ENCODE assay signal across 8 mouse cellular contexts in genomic region chr5:76589311-76589710, GRCm38 (mm10). TPM values are rescaled to one million over a fixed set of nuclear protein-coding genes. Genes with fewer than 3 reads are reported as not detected.
DNase-seq lines count a peak whose midpoint lies in the region; ATAC-seq and TF ChIP-seq lines count a peak whose summit lies in the region.

No protein-coding gene starts in this region.

- ATAC-seq in hindbrain, embryonic 13.5 days (ENCODE audit: low FRiP score) = no peak

- peak overlapping the region; percentile 82 for H3K4me3 ChIP-seq in heart, adult 2 months
- peak overlapping the region; percentile 92 for H3K4me3 ChIP-seq in hindbrain, embryonic 13.5 days
- peak overlapping the region; percentile 78 for H3K4me3 ChIP-seq in macrophage (ENCODE audit: inconsistent target)

- H3K4me1 ChIP-seq in heart, adult 2 months (ENCODE audit: control insufficient read depth, insufficient read depth, low read length) = no peaks in the 10 kb centered on the region
- H3K4me1 ChIP-seq in hindbrain, embryonic 13.5 days (replicated peaks) = peaks cover 13% of the 10 kb centered on the region

- H3K79me2 ChIP-seq in heart, adult 2 months (replicated peaks; ENCODE audit: control insufficient read depth, insufficient read depth, low read length) = no peaks in the 10 kb centered on the region
- H3K79me2 ChIP-seq in macrophage (ENCODE audit: inconsistent target) = peaks cover 10% of the 10 kb centered on the region; the same call in 1 of the 2 replicates

- DNase-seq in heart, adult 2 months = no peak
- DNase-seq in heart, postnatal 25 days (ENCODE audit: low spot score) = no peak
- DNase-seq in Muller cell, postnatal 12 days (ENCODE audit: inconsistent ontology term) = peak; percentile 20
- no peak for DNase-seq in frontal cortex, postnatal 36 days (ENCODE audit: low spot score in 2 of 2)
- no peak for DNase-seq in T-cell, adult 2 months (ENCODE audit: low spot score)
- DNase-seq in adrenal gland, adult 8-10 months = no peak

- H3K9me3 ChIP-seq in hindbrain, embryonic 13.5 days = no peaks in the 10 kb centered on the region

- H3K9ac ChIP-seq in heart, adult 2 months (ENCODE audit: low read depth, low read length) = peak overlapping the region; percentile 91
- peak overlapping the region; percentile 85 for H3K9ac ChIP-seq in hindbrain, embryonic 13.5 days

- no peak for TF ChIP-seq POLR2A in heart, adult 2 months (IDR thresholded peaks at IDR 0.05; ENCODE audit: insufficient read depth, low read depth, low read length)

- TF ChIP-seq CTCF in heart, adult 2 months (IDR thresholded peaks at IDR 0.05) = no peak

- intact Hi-C loops in heart, adult 2 months (cut with DNase I) = loop anchor here (5.0 kb wide), 1 partner anchor 62 kb away; the partner anchor contains the start of gene Exoc1
- intact Hi-C loops in heart, postnatal 25 days (cut with DNase I) = loop anchor here (2.0 kb wide), 2 partner anchors 253 to 287 kb away; no protein-coding TSS in a partner anchor

- WGBS in heart, adult 2 months = 9% methylated on average over 7 of the region's 7 CpGs
- WGBS in hindbrain, embryonic 13.5 days = 4% methylated on average over 7 of the region's 7 CpGs
- WGBS in macrophage (ENCODE audit: missing documents) = 11% methylated on average over 7 of the region's 7 CpGs

- no peaks in the 10 kb centered on the region for H3K36me3 ChIP-seq in heart, adult 2 months (ENCODE audit: control insufficient read depth, insufficient read depth, low read length)
- peaks cover 15% of the 10 kb centered on the region for H3K36me3 ChIP-seq in hindbrain, embryonic 13.5 days
- peaks cover 15% of the 10 kb centered on the region; the same call in 1 of the 2 replicates for H3K36me3 ChIP-seq in macrophage (ENCODE audit: inconsistent target)

- H3K27ac ChIP-seq in heart, adult 2 months = peak overlapping the region; percentile 88
- no peak overlapping the region for H3K27ac ChIP-seq in hindbrain, embryonic 13.5 days
- peak overlapping the region; percentile 10; the same call in 1 of the 2 replicates for H3K27ac ChIP-seq in macrophage

- peak overlapping the region; percentile 60 for H3K4me2 ChIP-seq in hindbrain, embryonic 13.5 days

- TF ChIP-seq EP300 in heart, adult 2 months (IDR thresholded peaks at IDR 0.05; ENCODE audit: insufficient read depth, low read depth, low read length) = no peak

- H3K27me3 ChIP-seq in heart, adult 2 months (ENCODE audit: control insufficient read depth, insufficient read depth, low read length) = no peaks in the 10 kb centered on the region
- H3K27me3 ChIP-seq in hindbrain, embryonic 13.5 days = no peaks in the 10 kb centered on the region

RNA-seq across cellular contexts. Expression of gene Cep135, which starts 0.8 kb away (rescaled TPM):
- 1 to 10 TPM; 3.0 to 3.5 TPM for total RNA-seq in heart, adult 2 months (2021)
- 0.94 and 1.4 TPM in 2 replicates for polyA plus RNA-seq in heart, adult 2 months (2012; rRNA removed)
- 1 to 10 TPM; 3.0 to 3.5 TPM for total RNA-seq in heart, postnatal 25 days (2021)
- 3.9 and 4.5 TPM in 2 replicates for polyA plus RNA-seq in hindbrain, embryonic 13.5 days (2015; fragmentation: Nextera tagmentation; extraction: Ambion mirVana)
- total RNA-seq in macrophage (2018; cell fraction: chromatin; rRNA removed) = 10 to 100 TPM; 15.0 to 31.4 (median 25.7) TPM
- 1 to 10 TPM; 2.8 to 5.9 (median 4.5) TPM for total RNA-seq in macrophage (2018; cell fraction: cytosol; rRNA removed)
- 10 to 100 TPM in 19 of 26 experiments, 1 to 10 TPM in 7; 8.9 to 22.0 (median 13.5) TPM for total RNA-seq in macrophage (2018; cell fraction: nucleus; rRNA removed)
- 3.5 to 4.4 TPM (median 4.2 TPM) in 3 replicates for polyA plus RNA-seq in macrophage (2018)
- 1 to 10 TPM; 3.7 to 7.3 (median 5.6) TPM for total RNA-seq in adrenal gland, adult 8-10 months (2022)
